Mouse (Mus musculus) liver, adult 2 months (tissue): ENCODE results near the gene Arl15. TPM values are rescaled to one million over a fixed set of nuclear protein-coding genes. Genes with fewer than 3 reads are reported as not detected.
A peak's percentile ranks its signal among the peaks of the same experiment; 100 is the strongest.
"Not testable (repeated sequence)": the region's sequence is repeated elsewhere in the genome, so short reads cannot be mapped to it uniquely, and the experiment has no call there.

Source experiments
- DNase-seq: peaks from one replicate; pipeline ENCODE4 v3.0.0-alpha.2; 2011; ENCODE audit warnings: low read depth, low spot score; ENCODE audit errors: extremely low read depth
- H3K27ac ChIP-seq: fragments of 200-500 bp; replicated peaks from 2 replicates; pipeline ENCODE4 v1.5.1; 2012; ENCODE audit warnings: low read depth, mild to moderate bottlenecking, control low read depth, inconsistent platforms, low read length; ENCODE audit not compliant: insufficient read depth
- H3K27me3 ChIP-seq: fragments of 200-500 bp; 2 replicates; pipeline ENCODE4 v1.6.1; 2012; ENCODE audit warnings: mild to moderate bottlenecking, moderate library complexity, low read length, inconsistent platforms; ENCODE audit not compliant: control insufficient read depth, insufficient read depth
- H3K36me3 ChIP-seq: fragments of 200-500 bp; 2 replicates; pipeline ENCODE4 v1.6.1; 2012; ENCODE audit warnings: low read length, inconsistent platforms; ENCODE audit not compliant: control insufficient read depth, insufficient read depth
- H3K4me1 ChIP-seq: fragments of 200-500 bp; 2 replicates; pipeline ENCODE4 v1.6.1; 2011; ENCODE audit warnings: low read length; ENCODE audit not compliant: control insufficient read depth, insufficient read depth
- H3K4me3 ChIP-seq: fragments of 200-500 bp; 2 replicates; pipeline ENCODE4 v1.5.1; 2011; ENCODE audit warnings: low read depth, mild to moderate bottlenecking, control low read depth, low read length, moderate library complexity; ENCODE audit not compliant: insufficient read depth
- H3K79me2 ChIP-seq: fragments of 200-500 bp; 2 replicates; pipeline ENCODE4 v1.6.1; 2012; ENCODE audit warnings: inconsistent platforms, mild to moderate bottlenecking, low read length, moderate library complexity; ENCODE audit not compliant: control insufficient read depth, insufficient read depth
- H3K9ac ChIP-seq: fragments of 200-500 bp; 2 replicates; pipeline ENCODE4 v1.6.1; 2012; ENCODE audit warnings: low read depth, mild to moderate bottlenecking, control low read depth, inconsistent platforms, low read length
- CTCF ChIP-seq: fragments of 200-500 bp; IDR thresholded peaks from 2 replicates; pipeline ENCODE4 v1.5.1; 2011; ENCODE audit warnings: low read depth, low read length, control low read depth
- POLR2A ChIP-seq: fragments of 200-500 bp; IDR thresholded peaks from 2 replicates; pipeline ENCODE4 v1.6.1; 2011; ENCODE audit warnings: low read length, control low read depth; ENCODE audit not compliant: insufficient read depth; ENCODE audit errors: extremely low read depth
- WGBS: fragments of 180-500 bp; shearing (Covaris S2); methylation state at CpG from one replicate; pipeline ENCODE4 v1.1.7; 2018; 5-methylcytosine and 5-hydroxymethylcytosine counted together
- polyA plus RNA-seq: library from polyadenylated mRNA; depleted of rRNA; stranded (reverse); fragments of >200 nt; gene quantifications from 2 replicates; pipeline ENCODE4 v1.2.3, GENCODE M21; 2012
- total RNA-seq: library from RNA; depleted of rRNA; stranded (reverse); fragments of >200 nt; gene quantifications from 2 replicates; pipeline ENCODE4 v1.2.3, GENCODE M21; 2014

Gene Arl15
- total and polyA plus RNA-seq, 2 experiments, result 1.9 to 6.5 TPM

- Histone ChIP-seq H3K4me1 (no peaks in the 10 kb centered on the region), H3K9ac (no peak overlapping the region), H3K4me3 (no peak overlapping the region), H3K79me2 (no peaks in the 10 kb centered on the region), H3K27me3 (no peaks in the 10 kb centered on the region), H3K27ac (no peak overlapping the region), H3K36me3 (no peaks in the 10 kb centered on the region)
- DNase-seq, result no peak
- TF ChIP-seq POLR2A (no peak), CTCF (no peak)
- 94% methylated on average over 8 of the region's 8 CpGs for WGBS
Measured at GRCm38 (mm10) chr13:113774799-113775198, 19.5 kb upstream of the Arl15 start.

- Histone ChIP-seq H3K4me3 (no peak overlapping the region), H3K36me3 (no peaks in the 10 kb centered on the region), H3K27ac (no peak overlapping the region), H3K79me2 (no peaks in the 10 kb centered on the region), H3K27me3 (no peaks in the 10 kb centered on the region), H3K4me1 (no peaks in the 10 kb centered on the region), H3K9ac (no peak overlapping the region)
- WGBS, result 89% methylated on average over 10 of the region's 10 CpGs
- DNase-seq, result no peak
- TF ChIP-seq POLR2A (no peak), CTCF (no peak)
Measured at GRCm38 (mm10) chr13:113775244-113776140, 18.8 kb upstream of the Arl15 start.

GRCm38 (mm10) chr13:113785803-113786202 lies 8.5 kb upstream of the Arl15 start:
- WGBS, result 94% methylated on average over 5 of the region's 5 CpGs
- Histone ChIP-seq H3K4me1 (no peaks in the 10 kb centered on the region), H3K4me3 (no peak overlapping the region), H3K9ac (no peak overlapping the region), H3K27ac (no peak overlapping the region), H3K27me3 (no peaks in the 10 kb centered on the region), H3K79me2 (no peaks in the 10 kb centered on the region), H3K36me3 (no peaks in the 10 kb centered on the region)
- no peak for DNase-seq
- TF ChIP-seq POLR2A (no peak), CTCF (no peak)

GRCm38 (mm10) chr13:113787136-113787535 lies 7.2 kb upstream of the Arl15 start:
- H3K9ac ChIP-seq, result no peak overlapping the region
- no peaks in the 10 kb centered on the region for H3K36me3 ChIP-seq
- H3K27ac ChIP-seq, result no peak overlapping the region
- TF ChIP-seq CTCF, result no peak
- TF ChIP-seq POLR2A, result no peak
- no peaks in the 10 kb centered on the region for H3K4me1 ChIP-seq
- H3K79me2 ChIP-seq, result no peaks in the 10 kb centered on the region
- no peak overlapping the region for H3K4me3 ChIP-seq
- H3K27me3 ChIP-seq, result no peaks in the 10 kb centered on the region
- DNase-seq, result no peak
- WGBS, result 74% methylated on average over 8 of the region's 8 CpGs

GRCm38 (mm10) chr13:113790016-113790415 lies 4.3 kb upstream of the Arl15 start:
- not testable (repeated sequence) for H3K4me3 ChIP-seq, H3K4me1 ChIP-seq, H3K36me3 ChIP-seq, DNase-seq, H3K9ac ChIP-seq, H3K27ac ChIP-seq, H3K79me2 ChIP-seq, H3K27me3 ChIP-seq
- 98% methylated on average over 3 of the region's 3 CpGs for WGBS

- Histone ChIP-seq H3K4me3 (peak overlapping the region; percentile 84), H3K36me3 (no peaks in the 10 kb centered on the region), H3K4me1 (peaks cover 9% of the 10 kb centered on the region; the same call in 1 of the 2 replicates), H3K27ac (peak overlapping the region; percentile 81), H3K27me3 (no peaks in the 10 kb centered on the region), H3K9ac (peak overlapping the region; percentile 93), H3K79me2 (peaks cover 7% of the 10 kb centered on the region; the same call in 1 of the 2 replicates)
- no peak for DNase-seq
- TF ChIP-seq POLR2A, result no peak
- no peak for TF ChIP-seq CTCF
- WGBS, result 76% methylated on average over 9 of the region's 9 CpGs
Measured at GRCm38 (mm10) chr13:113793637-113794036, 668 bp upstream of the Arl15 start.
